Mouse (Mus musculus) spleen, adult 2 months (tissue): ENCODE measurements around the gene Fam163b.

Experiments
- CTCF ChIP-seq: fragments of 200-500 bp; IDR thresholded peaks from 2 replicates; pipeline ENCODE4 v1.5.1; 2011; ENCODE audit warnings: mild to moderate bottlenecking, inconsistent platforms; ENCODE audit not compliant: insufficient read depth, insufficient read length, insufficient replicate concordance; ENCODE audit errors: extremely low read depth
- POLR2A ChIP-seq: fragments of 200-500 bp; IDR thresholded peaks from 2 replicates; pipeline ENCODE4 v1.6.1; 2011; ENCODE audit warnings: low read depth, low read length, inconsistent platforms

DNA sequence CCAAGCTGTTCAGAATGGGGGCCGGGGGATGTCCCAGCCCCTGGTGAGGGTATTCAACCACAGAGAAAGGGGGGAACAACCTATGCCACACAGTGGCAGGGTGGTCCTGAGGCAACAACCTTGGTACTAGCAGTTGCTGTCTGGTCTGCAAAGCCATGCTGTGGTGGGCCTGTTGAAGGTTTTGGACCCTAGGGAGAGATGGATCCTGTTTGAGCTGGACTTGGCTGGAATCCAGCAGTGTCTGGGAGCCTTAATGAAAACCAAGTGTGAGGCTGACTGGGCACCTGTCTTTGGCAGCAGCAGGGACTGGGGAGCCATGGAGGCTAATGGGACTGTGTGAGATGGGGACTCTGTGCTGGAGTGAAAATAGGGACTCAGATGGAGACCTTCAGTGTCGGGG is 62.6 kb downstream of the Fam163b start:
- no peak for TF ChIP-seq POLR2A
- TF ChIP-seq CTCF = no peak
